Mouse (Mus musculus) left cerebral cortex, postnatal 4 days (tissue): ENCODE results near the gene Zdhhc13. TPM values are rescaled to one million over a fixed set of nuclear protein-coding genes. Genes with fewer than 3 reads are reported as not detected.
A peak's percentile ranks its signal among the peaks of the same experiment; 100 is the strongest.

Experiments used
- DNase-seq: peaks from one replicate; pipeline ENCODE4 v3.0.0-alpha.2; 2022
- intact Hi-C: fragments of 180-260 bp; cut with DNase I; formaldehyde crosslinking; loops from one replicate; pipeline ENCODE4 v1.15.1; 2025
- total RNA-seq, 2 experiments: library from RNA; stranded (reverse); gene quantifications; 2 replicates each; pipeline ENCODE4 v1.2.3; 2021

Zdhhc13 gene
- total RNA-seq, 2 experiments from 2014 or later = 29.9 to 32.6 TPM

DNA sequence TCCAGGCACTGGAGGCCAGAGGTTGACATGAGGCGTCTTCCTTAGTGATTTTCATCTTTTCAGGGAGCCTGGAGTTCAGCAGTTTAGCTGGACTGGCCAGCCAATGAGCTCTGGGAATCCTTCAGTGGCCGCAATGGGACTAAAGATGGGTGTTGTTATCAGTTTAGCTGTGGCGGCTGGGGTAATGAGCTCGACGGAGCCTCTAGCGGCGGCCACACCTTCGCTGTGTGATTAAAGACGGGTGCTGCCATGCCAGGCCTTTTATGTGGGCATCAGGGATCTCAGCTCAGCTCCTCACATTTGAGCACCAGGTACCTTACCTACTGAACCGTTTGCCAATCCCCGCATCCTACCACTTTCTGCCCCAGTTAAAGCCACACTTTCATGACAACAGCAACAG, 82.5 kb downstream of the Zdhhc13 start:
- intact Hi-C loops = no loop called here

DNA sequence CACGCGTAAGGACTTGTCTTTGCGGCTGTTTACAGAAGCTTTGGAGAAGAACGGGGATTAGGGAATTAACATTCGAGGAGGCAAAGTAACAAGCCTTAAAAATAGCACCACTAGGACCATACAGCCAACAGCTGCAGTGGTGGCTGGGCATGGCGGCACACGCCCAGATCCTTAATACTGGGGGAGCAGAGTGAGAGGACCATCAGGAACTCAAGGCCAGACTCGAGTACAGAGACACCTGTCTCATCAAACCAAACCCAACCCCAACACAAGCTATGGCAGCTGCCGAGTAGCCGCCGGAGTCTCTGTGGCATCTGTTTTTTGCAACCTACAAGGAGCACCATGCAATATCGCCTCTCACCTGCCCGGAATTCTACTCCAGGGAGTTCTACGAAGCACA, 86.3 kb downstream of the Zdhhc13 start:
- intact Hi-C loops = loop anchor here (5.0 kb wide), 2 partner anchors 68 to 128 kb away; no protein-coding TSS in a partner anchor

More for the DNA sequence above, 82.5 kb downstream of the Zdhhc13 start:
- no peak for DNase-seq

DNA sequence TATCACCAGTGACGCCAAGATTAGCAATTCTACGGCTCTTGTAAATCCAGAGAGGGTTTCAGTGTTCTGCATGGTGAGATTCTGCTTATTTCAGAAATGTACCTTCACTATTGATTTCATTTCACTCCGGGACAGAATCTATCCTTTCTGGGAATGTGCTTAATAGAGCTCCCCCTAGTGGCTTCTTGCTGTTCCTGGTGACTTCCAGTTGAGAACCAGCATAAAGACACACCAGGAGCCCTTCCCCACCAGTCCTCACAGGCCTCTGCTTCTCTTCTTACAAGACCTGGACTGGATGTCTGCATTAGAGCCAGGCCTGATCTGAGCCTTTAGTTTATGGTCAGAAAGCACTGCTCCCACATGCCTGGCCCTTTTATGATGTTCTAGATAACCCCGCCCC, 87.7 kb downstream of the Zdhhc13 start:
- DNase-seq = peak; percentile 34
- intact Hi-C loops = loop anchor here (5.0 kb wide), 2 partner anchors 69 to 129 kb away; no protein-coding TSS in a partner anchor

More for the DNA sequence above, 86.3 kb downstream of the Zdhhc13 start:
- DNase-seq = no peak

Other genes with a start within 250 kb of the Zdhhc13 start
- under 1 TPM; 0.22 to 0.48 TPM for gene Mrgprb2, start 230.9 kb upstream of the Zdhhc13 start, total RNA-seq
- not detected for gene Mrgprb3, start 145.2 kb upstream of the Zdhhc13 start, total RNA-seq
- gene Csrp3, start 59.0 kb downstream of the Zdhhc13 start, total RNA-seq = not detected
- 1 to 10 TPM; 3.2 to 4.4 TPM for gene E2f8, start 92.6 kb downstream of the Zdhhc13 start, total RNA-seq
- gene Nav2, start 119.7 kb downstream of the Zdhhc13 start, total RNA-seq = 100 to 1,000 TPM; 200 to 220 TPM